Mouse (Mus musculus) fibroblast of lung, adult 2 months (primary cell): ENCODE measurements at regions not wholly inside any gene's neighbourhood (a gene's known extent, or its start where the extent isn't known, plus 50 kb on each side); places are given as distances from the start of the nearest gene placed in this dataset.

Source experiments
- DNase-seq: peaks from one replicate; pipeline ENCODE4 v3.0.0-alpha.2; 2011; ENCODE audit warnings: low read depth

DNA sequence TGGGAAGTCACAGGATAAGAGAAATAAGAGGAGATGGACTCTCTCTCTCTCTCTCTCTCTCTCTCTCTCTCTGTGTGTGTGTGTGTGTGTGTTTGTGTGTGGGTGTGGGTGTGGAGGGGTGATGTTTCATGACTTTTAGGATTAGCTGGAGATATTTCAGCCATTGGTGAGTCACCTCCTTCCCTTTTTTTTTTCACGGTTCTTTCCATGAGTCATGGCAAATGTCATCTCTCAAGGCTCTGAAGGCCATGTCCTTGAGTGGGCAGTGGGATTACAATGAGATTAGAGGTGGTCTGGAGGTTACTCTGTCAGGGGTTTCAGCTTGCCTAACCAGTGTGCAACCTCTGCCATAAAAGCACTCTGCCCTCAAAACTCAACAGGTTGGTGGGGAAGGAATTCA lies 329.3 kb downstream of the Phkb start:
- peak; percentile 6 for DNase-seq

- no peak for DNase-seq
These were observed 324.1 kb downstream of the Phkb start for GRCm38 (mm10) chr8:86164818-86165217.

GRCm38 (mm10) chr8:86159074-86159783 lies 318.5 kb downstream of the Phkb start:
- DNase-seq = no peak

DNA sequence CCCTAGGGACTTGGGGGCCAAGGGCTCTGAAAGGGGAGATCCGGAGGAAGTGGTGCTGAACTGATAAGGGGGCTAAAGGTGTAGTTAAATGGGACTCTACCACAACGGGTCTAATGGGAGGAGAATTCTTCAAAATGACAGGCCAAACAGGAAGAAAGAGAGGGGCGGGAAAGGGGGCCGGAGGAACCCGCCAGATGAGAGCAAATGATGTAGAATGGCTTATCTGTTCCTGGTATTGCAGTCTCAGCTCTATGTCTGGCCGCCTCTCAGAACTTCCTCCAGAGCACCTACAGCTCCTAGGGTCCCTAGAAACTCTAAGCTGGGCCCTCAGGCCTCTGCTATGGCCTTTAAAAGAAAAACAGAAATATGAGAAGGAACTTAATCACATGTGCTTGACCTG lies 306.8 kb downstream of the Phkb start:
- DNase-seq = no peak

DNA sequence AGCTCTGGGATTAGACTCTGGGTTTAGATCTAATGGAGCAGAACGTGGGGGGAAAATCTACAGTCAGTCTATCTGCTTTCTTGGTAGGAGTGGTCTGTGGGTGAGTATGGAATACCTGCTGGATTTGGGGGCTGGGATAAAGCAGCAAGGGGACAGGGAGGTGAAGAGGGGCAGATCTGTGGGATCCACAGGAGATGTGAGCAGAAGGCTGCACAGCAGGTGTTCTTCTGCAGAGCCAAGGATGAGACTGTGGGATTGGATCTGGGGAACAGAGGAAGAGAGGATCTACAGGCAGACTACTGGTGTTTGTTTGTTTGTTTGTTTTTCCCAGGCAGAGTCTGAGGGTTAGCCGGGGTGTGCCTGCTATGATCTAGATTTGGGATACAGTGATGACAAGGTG lies 284.5 kb downstream of the Phkb start:
- no peak for DNase-seq

DNA sequence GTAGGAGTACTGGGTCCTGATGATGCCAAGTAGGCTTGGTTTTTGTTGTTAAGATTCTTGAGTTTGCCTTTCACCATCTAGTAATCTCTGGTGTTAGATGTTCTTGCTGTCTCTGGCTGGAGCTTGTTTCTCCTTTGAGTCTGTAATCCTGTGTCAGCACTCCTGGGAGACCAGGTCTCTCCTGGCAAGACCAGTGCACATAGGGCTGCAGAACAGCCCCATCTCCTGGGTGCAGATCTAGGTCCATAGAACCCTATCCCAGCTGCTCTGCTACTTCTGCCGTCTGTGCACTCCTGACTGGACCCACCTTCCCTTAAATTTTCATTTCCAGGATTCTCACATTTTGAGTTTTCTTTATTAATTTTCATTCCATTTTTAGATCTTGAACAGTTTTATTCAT lies 283.9 kb downstream of the Phkb start:
- DNase-seq = no peak
